Mouse (Mus musculus) spleen, adult 12 weeks (tissue): ENCODE results near the gene Cacng7.
A peak's percentile ranks its signal among the peaks of the same experiment; 100 is the strongest.

Source experiments
- DNase-seq: peaks from one replicate; pipeline ENCODE4 v3.0.0; 2022; ENCODE audit warnings: low spot score

The Cacng7 gene

GRCm38 (mm10) chr7:3302556-3303275 is 30.0 kb upstream of the Cacng7 start:
- DNase-seq = no peak

GRCm38 (mm10) chr7:3303276-3303781 is 29.4 kb upstream of the Cacng7 start:
- DNase-seq = no peak

- DNase-seq = no peak
These were observed 29.0 kb upstream of the Cacng7 start for GRCm38 (mm10) chr7:3303789-3304188.

- DNase-seq = peak; percentile 34
These were observed 28.5 kb upstream of the Cacng7 start for GRCm38 (mm10) chr7:3304298-3304697.

GRCm38 (mm10) chr7:3306400-3306799 is 26.4 kb upstream of the Cacng7 start:
- DNase-seq = no peak

- DNase-seq = no peak
These were observed 24.1 kb upstream of the Cacng7 start for GRCm38 (mm10) chr7:3308646-3309045.

- DNase-seq = no peak
These were observed 22.5 kb upstream of the Cacng7 start for GRCm38 (mm10) chr7:3310233-3310632.

- no peak for DNase-seq
These were observed 19.2 kb upstream of the Cacng7 start for GRCm38 (mm10) chr7:3313571-3313970.

- no peak for DNase-seq
These were observed 18.6 kb upstream of the Cacng7 start for GRCm38 (mm10) chr7:3314121-3314520.

GRCm38 (mm10) chr7:3317704-3318103 is 15.1 kb upstream of the Cacng7 start:
- DNase-seq = no peak

GRCm38 (mm10) chr7:3320856-3321255 is 11.9 kb upstream of the Cacng7 start:
- no peak for DNase-seq

GRCm38 (mm10) chr7:3323826-3324225 is 8.9 kb upstream of the Cacng7 start:
- no peak for DNase-seq

GRCm38 (mm10) chr7:3327961-3328360 is 4.8 kb upstream of the Cacng7 start:
- DNase-seq = no peak

- peak; percentile 37 for DNase-seq
These were observed 2.8 kb upstream of the Cacng7 start for GRCm38 (mm10) chr7:3329776-3330546.

GRCm38 (mm10) chr7:3331171-3331570 is 1.6 kb upstream of the Cacng7 start:
- DNase-seq = no peak

GRCm38 (mm10) chr7:3331581-3332223 is 1.1 kb upstream of the Cacng7 start:
- DNase-seq = no peak

- DNase-seq = no peak
These were observed 535 bp upstream of the Cacng7 start for GRCm38 (mm10) chr7:3332224-3332615.

- no peak for DNase-seq
These were observed 787 bp downstream of the Cacng7 start for GRCm38 (mm10) chr7:3333542-3333941.

GRCm38 (mm10) chr7:3336412-3336811 is 3.7 kb downstream of the Cacng7 start:
- DNase-seq = no peak

- no peak for DNase-seq
These were observed 5.7 kb downstream of the Cacng7 start for GRCm38 (mm10) chr7:3338286-3338935.

- DNase-seq = no peak
These were observed 6.3 kb downstream of the Cacng7 start for GRCm38 (mm10) chr7:3339010-3339409.

GRCm38 (mm10) chr7:3343861-3344260 is 11.1 kb downstream of the Cacng7 start:
- no peak for DNase-seq
